Mouse (Mus musculus) 3134 (cell line): ENCODE measurements at regions not wholly inside any gene's neighbourhood (a gene's known extent, or its start where the extent isn't known, plus 50 kb on each side); places are given as distances from the start of the nearest gene placed in this dataset.

ENCODE experiments used
- DNase-seq: peaks from one replicate; pipeline ENCODE4 v3.0.0-alpha.2; 2011; ENCODE audit warnings: low spot score; ENCODE audit not compliant: insufficient read length; ENCODE audit errors: extremely low read depth

- DNase-seq = no peak
Measured at GRCm38 (mm10) chr15:17356586-17356985, 628.0 kb downstream of the Cdh9 start.

- DNase-seq = no peak
Measured at GRCm38 (mm10) chr15:17357083-17357774, 628.7 kb downstream of the Cdh9 start.

GRCm38 (mm10) chr15:17404701-17405100 lies 676.1 kb downstream of the Cdh9 start:
- DNase-seq = no peak

GRCm38 (mm10) chr15:17427747-17428146 lies 699.2 kb downstream of the Cdh9 start:
- DNase-seq = no peak

GRCm38 (mm10) chr15:17431823-17432222 lies 703.3 kb downstream of the Cdh9 start:
- DNase-seq = no peak

GRCm38 (mm10) chr15:17435862-17436261 lies 707.3 kb downstream of the Cdh9 start:
- no peak for DNase-seq

GRCm38 (mm10) chr15:17448218-17448617 lies 719.7 kb downstream of the Cdh9 start:
- no peak for DNase-seq

- DNase-seq = peak; percentile 1
Measured at GRCm38 (mm10) chr15:17449736-17450135, 721.2 kb downstream of the Cdh9 start.

- DNase-seq = no peak
Measured at GRCm38 (mm10) chr15:17467077-17467476, 738.5 kb downstream of the Cdh9 start.

- DNase-seq = no peak
Measured at GRCm38 (mm10) chr15:17493561-17493960, 765.0 kb downstream of the Cdh9 start.
